Mouse (Mus musculus) gastrocnemius, postnatal 36 days (tissue): ENCODE results near the gene AC109138.7. TPM values are rescaled to one million over a fixed set of nuclear protein-coding genes. Genes with fewer than 3 reads are reported as not detected.

ENCODE experiments used
- DNase-seq, 2 experiments: peaks; one replicate each; pipeline ENCODE4 v3.0.0; 2022
- intact Hi-C: fragments of 180-260 bp; cut with DNase I; formaldehyde crosslinking; loops from one replicate; pipeline ENCODE4 v1.15.1; 2025
- total RNA-seq, 2 experiments: library from RNA; stranded (reverse); gene quantifications; 2 replicates each; pipeline ENCODE4 v1.2.3; 2021

The AC109138.7 gene
- total RNA-seq, 2 experiments from 2014 or later = not detected

- DNase-seq = no peak
- intact Hi-C loops = no loop called here
Observed at GRCm38 (mm10) chr19:4214771-4215450, 754 bp downstream of the AC109138.7 start.

GRCm38 (mm10) chr19:4215451-4215840 lies 1.3 kb downstream of the AC109138.7 start:
- intact Hi-C loops = no loop called here
- no peak for DNase-seq

- intact Hi-C loops = no loop called here
- no peak for DNase-seq
Observed at GRCm38 (mm10) chr19:4216041-4216685, 2.0 kb downstream of the AC109138.7 start.

- intact Hi-C loops = no loop called here
- DNase-seq = no peak
Observed at GRCm38 (mm10) chr19:4217140-4217539, 3.0 kb downstream of the AC109138.7 start.

GRCm38 (mm10) chr19:4217855-4218254 lies 3.7 kb downstream of the AC109138.7 start:
- intact Hi-C loops = no loop called here
- DNase-seq = no peak

- intact Hi-C loops = no loop called here
Observed at GRCm38 (mm10) chr19:4218293-4218692, 4.1 kb downstream of the AC109138.7 start.

GRCm38 (mm10) chr19:4218784-4219183 lies 4.6 kb downstream of the AC109138.7 start:
- DNase-seq = no peak
- intact Hi-C loops = no loop called here

More at GRCm38 (mm10) chr19:4218293-4218692, 4.1 kb downstream of the AC109138.7 start:
- DNase-seq = no peak

GRCm38 (mm10) chr19:4219943-4220342 lies 5.8 kb downstream of the AC109138.7 start:
- no peak for DNase-seq
- intact Hi-C loops = loop anchor here (10.0 kb wide), 1 partner anchor 205 kb away; the partner anchor contains the start of gene Ndufv1

GRCm38 (mm10) chr19:4220416-4220815 lies 6.3 kb downstream of the AC109138.7 start:
- DNase-seq = no peak
- intact Hi-C loops = loop anchor here (10.0 kb wide), 1 partner anchor 206 kb away; the partner anchor contains the start of gene Ndufv1

- intact Hi-C loops = loop anchor here (10.0 kb wide), 1 partner anchor 206 kb away; the partner anchor contains the start of gene Ndufv1
- DNase-seq = no peak
Observed at GRCm38 (mm10) chr19:4220957-4221743, 7.0 kb downstream of the AC109138.7 start.

GRCm38 (mm10) chr19:4222165-4222564 lies 8.0 kb downstream of the AC109138.7 start:
- intact Hi-C loops = loop anchor here (10.0 kb wide), 1 partner anchor 207 kb away; the partner anchor contains the start of gene Ndufv1
- no peak for DNase-seq

- DNase-seq = no peak
- intact Hi-C loops = loop anchor here (2.0 to 10.0 kb wide), 3 partner anchors 54 to 212 kb away; partner anchors contain the start of gene Ndufv1
Observed at GRCm38 (mm10) chr19:4226779-4227178, 12.6 kb downstream of the AC109138.7 start.

GRCm38 (mm10) chr19:4227446-4227845 lies 13.3 kb downstream of the AC109138.7 start:
- DNase-seq = no peak
- intact Hi-C loops = loop anchor here (2.0 to 10.0 kb wide), 3 partner anchors 55 to 213 kb away; partner anchors contain the start of gene Ndufv1

- intact Hi-C loops = loop anchor here (1.0 to 10.0 kb wide), 5 partner anchors 21 to 213 kb away; partner anchors contain the start of genes Ndufv1 and Pitpnm1
- DNase-seq = peak; percentile 53 to 54
Observed at GRCm38 (mm10) chr19:4227894-4228678, 13.9 kb downstream of the AC109138.7 start.

- intact Hi-C loops = loop anchor here (1.0 to 10.0 kb wide), 4 partner anchors 22 to 214 kb away; partner anchors contain the start of genes Ndufv1 and Pitpnm1
- no peak for DNase-seq
Observed at GRCm38 (mm10) chr19:4228891-4229290, 14.7 kb downstream of the AC109138.7 start.

- intact Hi-C loops = loop anchor here (2.0 to 10.0 kb wide), 3 partner anchors 57 to 215 kb away; partner anchors contain the start of genes Ndufv1 and Pitpnm1
Observed at GRCm38 (mm10) chr19:4229451-4230076, 15.4 kb downstream of the AC109138.7 start.

GRCm38 (mm10) chr19:4230415-4230814 lies 16.3 kb downstream of the AC109138.7 start:
- intact Hi-C loops = no loop called here
- no peak for DNase-seq

More at GRCm38 (mm10) chr19:4229451-4230076, 15.4 kb downstream of the AC109138.7 start:
- DNase-seq = no peak

- DNase-seq = peak; percentile 94 to 99
- intact Hi-C loops = no loop called here
Observed at GRCm38 (mm10) chr19:4231253-4232185, 17.4 kb downstream of the AC109138.7 start, which contains the start of gene Pold4. TSS of gene Pold4 (plus strand) at chr19:4231899.
